In the genomic region with DNA sequence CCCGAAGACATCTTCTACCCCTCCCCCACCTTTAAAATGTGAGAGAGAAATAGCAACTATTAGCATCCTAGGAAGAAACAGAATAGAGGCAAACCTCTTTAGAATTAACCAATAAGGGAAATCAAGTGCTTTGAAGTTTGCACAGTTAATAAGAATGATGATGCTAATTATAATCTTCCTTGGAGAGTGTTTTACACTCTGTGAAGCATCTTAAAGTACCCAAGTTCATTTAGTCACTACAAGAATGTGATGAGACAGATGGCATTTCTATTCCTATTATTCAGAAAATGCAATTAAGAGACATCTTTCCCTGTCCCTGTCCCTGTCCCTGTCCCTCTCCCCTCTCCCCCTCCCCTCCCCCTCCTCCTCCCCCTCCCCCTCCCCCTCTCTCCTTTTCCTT, we compare ENCODE assay signal across 26 mouse cellular contexts.
DNase-seq lines count a peak whose midpoint lies in the region; ATAC-seq lines count a peak whose summit lies in the region.
"Had no signal": no experiment of that assay in that cellular context is flagged by ENCODE, and none has a peak within 500 bp of the region (broad histone marks: within the 10 kb centered on the region; RNA-seq: fewer than 3 reads in every experiment).

No protein-coding gene starts in this region.

- no peaks in the 10 kb centered on the region for H3K27me3 ChIP-seq in forebrain, embryonic 14.5 days (replicated peaks; ENCODE audit: control insufficient read depth, insufficient read depth, low read length)
- H3K27me3 ChIP-seq in forebrain, embryonic 12.5 days: no peaks in the 10 kb centered on the region
- H3K27me3 ChIP-seq in midbrain, embryonic 14.5 days (ENCODE audit: control insufficient read depth, insufficient read depth, low read length): no peaks in the 10 kb centered on the region
- H3K27me3 ChIP-seq in midbrain, embryonic 11.5 days (ENCODE audit: control insufficient read depth, insufficient read depth, low read length): no peaks in the 10 kb centered on the region
- no peaks in the 10 kb centered on the region for H3K27me3 ChIP-seq in forebrain, embryonic 16.5 days (replicated peaks; ENCODE audit: control insufficient read depth, insufficient read depth, low read length)
- H3K27me3 ChIP-seq in neural tube, embryonic 14.5 days (ENCODE audit: control insufficient read depth, insufficient read depth, low read length): no peaks in the 10 kb centered on the region
- H3K27me3 ChIP-seq: embryonic facial prominence, embryonic 12.5 days; heart, embryonic 15.5 days had no signal

- no peaks in the 10 kb centered on the region for H3K9me3 ChIP-seq in forebrain, embryonic 14.5 days (replicated peaks; ENCODE audit: control insufficient read depth, low read length)
- H3K9me3 ChIP-seq in forebrain, embryonic 12.5 days: no peaks in the 10 kb centered on the region
- no peaks in the 10 kb centered on the region for H3K9me3 ChIP-seq in midbrain, embryonic 14.5 days (ENCODE audit: control insufficient read depth, low read length)
- H3K9me3 ChIP-seq in midbrain, embryonic 11.5 days (ENCODE audit: control insufficient read depth, low read length): no peaks in the 10 kb centered on the region
- no peaks in the 10 kb centered on the region for H3K9me3 ChIP-seq in forebrain, embryonic 16.5 days (ENCODE audit: control insufficient read depth, low read length)
- no peaks in the 10 kb centered on the region for H3K9me3 ChIP-seq in neural tube, embryonic 14.5 days (ENCODE audit: control insufficient read depth, low read length)
- H3K9me3 ChIP-seq: embryonic facial prominence, embryonic 12.5 days; G1E; heart, embryonic 10.5 days; heart, embryonic 15.5 days had no signal

- H3K4me2 ChIP-seq in forebrain, embryonic 14.5 days (ENCODE audit: low read length): no peak overlapping the region
- no peak overlapping the region for H3K4me2 ChIP-seq in forebrain, embryonic 12.5 days
- H3K4me2 ChIP-seq in midbrain, embryonic 14.5 days (ENCODE audit: low read length): no peak overlapping the region
- H3K4me2 ChIP-seq in midbrain, embryonic 11.5 days: no peak overlapping the region
- H3K4me2 ChIP-seq in forebrain, embryonic 16.5 days (ENCODE audit: low read length): no peak overlapping the region
- H3K4me2 ChIP-seq in neural tube, embryonic 14.5 days (ENCODE audit: low read depth, low read length): no peak overlapping the region
- H3K4me2 ChIP-seq: embryonic facial prominence, embryonic 12.5 days; heart, embryonic 15.5 days had no signal

- no peak overlapping the region for H3K27ac ChIP-seq in forebrain, embryonic 14.5 days (ENCODE audit: low read depth, low read length)
- H3K27ac ChIP-seq in forebrain, embryonic 12.5 days: no peak overlapping the region
- H3K27ac ChIP-seq in midbrain, embryonic 14.5 days (replicated peaks; ENCODE audit: low read depth, low read length): no peak overlapping the region
- no peak overlapping the region for H3K27ac ChIP-seq in midbrain, embryonic 11.5 days (ENCODE audit: low read depth, low read length)
- no peak overlapping the region for H3K27ac ChIP-seq in forebrain, embryonic 16.5 days (ENCODE audit: low read length)
- no peak overlapping the region for H3K27ac ChIP-seq in neural tube, embryonic 14.5 days (ENCODE audit: low read depth, low read length)
- H3K27ac ChIP-seq: embryonic facial prominence, embryonic 12.5 days; heart, embryonic 10.5 days; heart, embryonic 15.5 days; liver, embryonic 14.5 days; macrophage had no signal

- 70% methylated on average over 1 of the region's 1 CpGs for WGBS in forebrain, embryonic 14.5 days
- WGBS in forebrain, embryonic 12.5 days: 64% methylated on average over 1 of the region's 1 CpGs
- 81% methylated on average over 1 of the region's 1 CpGs for WGBS in midbrain, embryonic 14.5 days
- 88% methylated on average over 1 of the region's 1 CpGs for WGBS in midbrain, embryonic 11.5 days
- WGBS in forebrain, embryonic 16.5 days: 47% methylated on average over 1 of the region's 1 CpGs
- WGBS in neural tube, embryonic 14.5 days: 68% methylated on average over 1 of the region's 1 CpGs

- no peaks in the 10 kb centered on the region for H3K4me1 ChIP-seq in forebrain, embryonic 14.5 days (ENCODE audit: control insufficient read depth, insufficient read depth, low read length)
- H3K4me1 ChIP-seq in forebrain, embryonic 12.5 days: peaks cover 5% of the 10 kb centered on the region; the same call in 1 of the 2 replicates
- no peaks in the 10 kb centered on the region for H3K4me1 ChIP-seq in midbrain, embryonic 14.5 days (ENCODE audit: control insufficient read depth, insufficient read depth, low read length)
- no peaks in the 10 kb centered on the region; the same call in 1 of the 2 replicates for H3K4me1 ChIP-seq in midbrain, embryonic 11.5 days (ENCODE audit: control insufficient read depth, insufficient read depth, low read length)
- no peaks in the 10 kb centered on the region for H3K4me1 ChIP-seq in forebrain, embryonic 16.5 days (replicated peaks; ENCODE audit: control insufficient read depth, insufficient read depth, low read length)
- H3K4me1 ChIP-seq in neural tube, embryonic 14.5 days (ENCODE audit: control insufficient read depth, insufficient read depth, low read length): no peaks in the 10 kb centered on the region
- H3K4me1 ChIP-seq: embryonic facial prominence, embryonic 12.5 days; heart, embryonic 10.5 days; heart, embryonic 15.5 days had no signal

- peak; percentile 39 for DNase-seq in forebrain, embryonic 14.5 days (ENCODE audit: low spot score)
- peak; percentile 23 for DNase-seq in midbrain, embryonic 14.5 days
- no peak for DNase-seq in midbrain, embryonic 11.5 days (ENCODE audit: low spot score, missing footprints)
- no peak for DNase-seq in gastrocnemius, adult 18-20 months (ENCODE audit: low spot score)
- DNase-seq: adrenal gland, adult 8-10 months; cerebellum, adult 11-12 months; cerebellum, adult 9-11 months; embryo, embryonic 11 days; gastrocnemius, postnatal 14 days; kidney, postnatal 14 days; layer of hippocampus, adult 9-11 months; liver; lung, adult 2 months; lung, postnatal 10 days; thymus, adult 2 months; thymus, postnatal 4 days had no signal

- no peak overlapping the region for H3K4me3 ChIP-seq in forebrain, embryonic 14.5 days (ENCODE audit: low read depth, low read length)
- H3K4me3 ChIP-seq in forebrain, embryonic 12.5 days (replicated peaks): no peak overlapping the region
- H3K4me3 ChIP-seq in midbrain, embryonic 14.5 days (replicated peaks; ENCODE audit: low read depth, low read length): no peak overlapping the region
- no peak overlapping the region for H3K4me3 ChIP-seq in midbrain, embryonic 11.5 days (ENCODE audit: low read depth, low read length)
- H3K4me3 ChIP-seq in forebrain, embryonic 16.5 days (replicated peaks; ENCODE audit: low read length): no peak overlapping the region
- H3K4me3 ChIP-seq in neural tube, embryonic 14.5 days (ENCODE audit: low read depth, low read length): no peak overlapping the region
- H3K4me3 ChIP-seq: embryonic facial prominence, embryonic 12.5 days; heart, embryonic 10.5 days; heart, embryonic 15.5 days had no signal

- no peaks in the 10 kb centered on the region for H3K36me3 ChIP-seq in forebrain, embryonic 14.5 days (ENCODE audit: control insufficient read depth, insufficient read depth, low read length)
- H3K36me3 ChIP-seq in forebrain, embryonic 12.5 days (replicated peaks): no peaks in the 10 kb centered on the region
- no peaks in the 10 kb centered on the region for H3K36me3 ChIP-seq in midbrain, embryonic 14.5 days (ENCODE audit: control insufficient read depth, insufficient read depth, low read length)
- H3K36me3 ChIP-seq in midbrain, embryonic 11.5 days (ENCODE audit: control insufficient read depth, insufficient read depth, low read length): no peaks in the 10 kb centered on the region
- no peaks in the 10 kb centered on the region for H3K36me3 ChIP-seq in forebrain, embryonic 16.5 days (ENCODE audit: control insufficient read depth, insufficient read depth)
- H3K36me3 ChIP-seq in neural tube, embryonic 14.5 days (ENCODE audit: control insufficient read depth, insufficient read depth, low read length): no peaks in the 10 kb centered on the region
- H3K36me3 ChIP-seq: embryonic facial prominence, embryonic 12.5 days; G1E; heart, embryonic 10.5 days; heart, embryonic 15.5 days had no signal

- H3K9ac ChIP-seq in forebrain, embryonic 14.5 days (ENCODE audit: low read length): no peak overlapping the region
- no peak overlapping the region for H3K9ac ChIP-seq in forebrain, embryonic 12.5 days
- H3K9ac ChIP-seq in midbrain, embryonic 14.5 days (replicated peaks; ENCODE audit: low read length): no peak overlapping the region
- no peak overlapping the region for H3K9ac ChIP-seq in midbrain, embryonic 11.5 days (ENCODE audit: low read length)
- no peak overlapping the region for H3K9ac ChIP-seq in forebrain, embryonic 16.5 days (replicated peaks; ENCODE audit: low read depth, low read length)
- no peak overlapping the region for H3K9ac ChIP-seq in neural tube, embryonic 14.5 days (replicated peaks; ENCODE audit: low read depth, low read length)
- H3K9ac ChIP-seq: embryonic facial prominence, embryonic 12.5 days; heart, embryonic 15.5 days; liver, embryonic 14.5 days had no signal

- ATAC-seq in forebrain, embryonic 14.5 days: peak; percentile 40; the same call in 1 of the 2 replicates
- ATAC-seq in forebrain, embryonic 12.5 days (ENCODE audit: low FRiP score): no peak
- ATAC-seq in midbrain, embryonic 14.5 days (ENCODE audit: low FRiP score, low TSS enrichment): peak; percentile 55; the same call in 1 of the 2 replicates
- no peak for ATAC-seq in midbrain, embryonic 11.5 days (ENCODE audit: low FRiP score)
- peak; percentile 83 for ATAC-seq in forebrain, embryonic 16.5 days
- ATAC-seq in neural tube, embryonic 14.5 days (ENCODE audit: low read depth): peak; percentile 76
- ATAC-seq: intestine, postnatal 0 days had no signal

Comparison
In these comparisons a context has a peak if more than half of its experiments do, and no peak if none do; other contexts are left out.
1. ATAC-seq: peak in forebrain, embryonic 14.5 days (single experiment), midbrain, embryonic 14.5 days (single experiment), forebrain, embryonic 16.5 days (single experiment) and neural tube, embryonic 14.5 days (single experiment); none in forebrain, embryonic 12.5 days (single experiment) and midbrain, embryonic 11.5 days (single experiment).
2. DNase-seq: peak in forebrain, embryonic 14.5 days (single experiment) and midbrain, embryonic 14.5 days (single experiment); none in midbrain, embryonic 11.5 days (single experiment) and gastrocnemius, adult 18-20 months (single experiment).